Mouse (Mus musculus): ENCODE data around the gene Gm28845. TPM values are rescaled to one million over a fixed set of nuclear protein-coding genes. Genes with fewer than 3 reads are reported as not detected.

The Gm28845 gene
- polyA plus RNA-seq (2014; fragmentation: Illumina TruSeq; extraction: RNeasy Lipid Tissue Mini Kit (QIAGEN cat#74804); ENCODE audit: low read depth, low replicate concordance), result not detected

GRCm38 (mm10) chr1:65119438-65119837 is at the start of gene Gm28845:
Gm28845 (minus strand) TSS chr1:65119558.

GRCm38 (mm10) chr1:65122574-65123372 is 3.4 kb upstream of the Gm28845 start, which contains the start of gene D630023F18Rik:
D630023F18Rik (minus strand) TSS chr1:65123214.

GRCm38 (mm10) chr1:65103273-65103672 is 16.1 kb downstream of the Gm28845 start, which contains the start of gene Cryga:
Cryga (minus strand) TSS chr1:65103373.

GRCm38 (mm10) chr1:65082188-65082587 is 37.2 kb downstream of the Gm28845 start, which contains the start of gene Crygb:
Crygb (minus strand) TSS chr1:65082288.

GRCm38 (mm10) chr1:65073589-65073988 is 45.8 kb downstream of the Gm28845 start, which contains the start of gene Crygc:
Crygc (minus strand) TSS chr1:65073689.

GRCm38 (mm10) chr1:65063352-65063751 is 56.0 kb downstream of the Gm28845 start, which contains the start of gene Crygd:
Crygd (minus strand) TSS chr1:65063452.

GRCm38 (mm10) chr1:65050952-65051351 is 68.4 kb downstream of the Gm28845 start, which contains the start of gene Cryge:
Cryge (minus strand) TSS chr1:65051149.

Other genes starting within 250 kb of the Gm28845 start
- 2.0 TPM for gene Plekhm3, start 162.7 kb downstream of the Gm28845 start, polyA plus RNA-seq (2014; fragmentation: Illumina TruSeq; extraction: RNeasy Lipid Tissue Mini Kit (QIAGEN cat#74804); ENCODE audit: low read depth, low replicate concordance)
- not detected for gene Akr1cl, start 86.8 kb downstream of the Gm28845 start, polyA plus RNA-seq (2014; fragmentation: Illumina TruSeq; extraction: RNeasy Lipid Tissue Mini Kit (QIAGEN cat#74804); ENCODE audit: low read depth, low replicate concordance)
- not detected for gene Cryge, start 68.4 kb downstream of the Gm28845 start, polyA plus RNA-seq (2014; fragmentation: Illumina TruSeq; extraction: RNeasy Lipid Tissue Mini Kit (QIAGEN cat#74804); ENCODE audit: low read depth, low replicate concordance)
- not detected for gene Crygd, start 56.1 kb downstream of the Gm28845 start, polyA plus RNA-seq (2014; fragmentation: Illumina TruSeq; extraction: RNeasy Lipid Tissue Mini Kit (QIAGEN cat#74804); ENCODE audit: low read depth, low replicate concordance)
- not detected for gene Crygc, start 45.9 kb downstream of the Gm28845 start, polyA plus RNA-seq (2014; fragmentation: Illumina TruSeq; extraction: RNeasy Lipid Tissue Mini Kit (QIAGEN cat#74804); ENCODE audit: low read depth, low replicate concordance)
- gene Crygb, start 37.3 kb downstream of the Gm28845 start, polyA plus RNA-seq (2014; fragmentation: Illumina TruSeq; extraction: RNeasy Lipid Tissue Mini Kit (QIAGEN cat#74804); ENCODE audit: low read depth, low replicate concordance), result not detected
- gene Cryga, start 16.2 kb downstream of the Gm28845 start, polyA plus RNA-seq (2014; fragmentation: Illumina TruSeq; extraction: RNeasy Lipid Tissue Mini Kit (QIAGEN cat#74804); ENCODE audit: low read depth, low replicate concordance), result not detected
- gene D630023F18Rik, start 3.7 kb upstream of the Gm28845 start, polyA plus RNA-seq (2014; fragmentation: Illumina TruSeq; extraction: RNeasy Lipid Tissue Mini Kit (QIAGEN cat#74804); ENCODE audit: low read depth, low replicate concordance), result 189 TPM
- 1,602 TPM for gene Idh1, start 66.9 kb upstream of the Gm28845 start, polyA plus RNA-seq (2014; fragmentation: Illumina TruSeq; extraction: RNeasy Lipid Tissue Mini Kit (QIAGEN cat#74804); ENCODE audit: low read depth, low replicate concordance)
- 22.3 TPM for gene Pikfyve, start 67.1 kb upstream of the Gm28845 start, polyA plus RNA-seq (2014; fragmentation: Illumina TruSeq; extraction: RNeasy Lipid Tissue Mini Kit (QIAGEN cat#74804); ENCODE audit: low read depth, low replicate concordance)
- gene Pth2r, start 162.5 kb upstream of the Gm28845 start, polyA plus RNA-seq (2014; fragmentation: Illumina TruSeq; extraction: RNeasy Lipid Tissue Mini Kit (QIAGEN cat#74804); ENCODE audit: low read depth, low replicate concordance), result not detected

Measured in kidney, adult 10 weeks (tissue).